Mouse (Mus musculus) embryonic facial prominence, embryonic 10.5 days (tissue): ENCODE measurements around the gene Pianp. TPM values are rescaled to one million over a fixed set of nuclear protein-coding genes. Genes with fewer than 3 reads are reported as not detected.

Experiments
- DNase-seq: peaks from one replicate; pipeline ENCODE4 v3.0.0-alpha.2; 2017; ENCODE audit warnings: low spot score
- H3K27ac ChIP-seq: fragments of 300-500 bp; sonication (generic); replicated peaks from 2 replicates; pipeline ENCODE4 v1.5.1; 2016; ENCODE audit warnings: mild to moderate bottlenecking
- H3K27me3 ChIP-seq: fragments of 300-500 bp; sonication (generic); replicated peaks from 2 replicates; pipeline ENCODE4 v1.6.1; 2016; ENCODE audit warnings: low read depth, mild to moderate bottlenecking; ENCODE audit not compliant: poor library complexity, severe bottlenecking
- H3K36me3 ChIP-seq: fragments of 300-500 bp; sonication (generic); replicated peaks from 2 replicates; pipeline ENCODE4 v1.6.1; 2016; ENCODE audit warnings: mild to moderate bottlenecking, moderate library complexity
- H3K4me1 ChIP-seq: fragments of 300-500 bp; sonication (generic); 2 replicates; pipeline ENCODE4 v1.6.1; 2016
- H3K4me3 ChIP-seq: fragments of 300-500 bp; sonication (generic); 2 replicates; pipeline ENCODE4 v1.5.1; 2016; ENCODE audit warnings: mild to moderate bottlenecking, moderate library complexity
- H3K9me3 ChIP-seq: fragments of 300-500 bp; sonication (generic); 2 replicates; pipeline ENCODE4 v1.6.1; 2016; ENCODE audit warnings: mild to moderate bottlenecking
- WGBS: fragments of 180-500 bp; shearing (Covaris S2); methylation state at CpG from one replicate; pipeline ENCODE4 v1.1.7; 2016; 5-methylcytosine and 5-hydroxymethylcytosine counted together
- polyA plus RNA-seq: library from polyadenylated mRNA; unstranded; fragments of >200 nt; fragmentation: Nextera tagmentation; extraction: Ambion mirVana; gene quantifications from 2 replicates; pipeline ENCODE4 v1.2.1, GENCODE M21; 2016

Pianp gene
- polyA plus RNA-seq, 1 experiment from 2014 or later, result 0.82 TPM

GRCm38 (mm10) chr6:124993365-124993764 is 3.1 kb upstream of the Pianp start:
- no peaks in the 10 kb centered on the region for H3K36me3 ChIP-seq
- no peak overlapping the region for H3K4me3 ChIP-seq
- 87% methylated on average over 9 of the region's 9 CpGs for WGBS
- peaks cover 30% of the 10 kb centered on the region for H3K4me1 ChIP-seq
- peaks cover 12% of the 10 kb centered on the region for H3K9me3 ChIP-seq
- DNase-seq, result no peak
- peaks cover 72% of the 10 kb centered on the region for H3K27me3 ChIP-seq
- H3K27ac ChIP-seq, result no peak overlapping the region

GRCm38 (mm10) chr6:124993876-124994275 is 2.6 kb upstream of the Pianp start:
- H3K4me3 ChIP-seq, result peak overlapping the region; percentile 21; the same call in 1 of the 2 replicates
- peaks cover 12% of the 10 kb centered on the region for H3K9me3 ChIP-seq
- peak; percentile 45 for DNase-seq
- peaks cover 32% of the 10 kb centered on the region for H3K4me1 ChIP-seq
- H3K36me3 ChIP-seq, result no peaks in the 10 kb centered on the region
- H3K27me3 ChIP-seq, result peaks cover 78% of the 10 kb centered on the region
- 13% methylated on average over 11 of the region's 11 CpGs for WGBS
- H3K27ac ChIP-seq, result no peak overlapping the region

GRCm38 (mm10) chr6:124995246-124995645 is 1.2 kb upstream of the Pianp start:
- WGBS, result 88% methylated on average over 7 of the region's 7 CpGs
- H3K27me3 ChIP-seq, result peaks cover 91% of the 10 kb centered on the region
- H3K9me3 ChIP-seq, result peaks cover 5% of the 10 kb centered on the region
- no peak overlapping the region for H3K27ac ChIP-seq
- no peak overlapping the region for H3K4me3 ChIP-seq
- H3K36me3 ChIP-seq, result no peaks in the 10 kb centered on the region
- no peak for DNase-seq
- peaks cover 32% of the 10 kb centered on the region for H3K4me1 ChIP-seq

GRCm38 (mm10) chr6:124995831-124996403 is 577 bp upstream of the Pianp start:
- H3K4me3 ChIP-seq, result peak overlapping the region; percentile 76
- H3K27me3 ChIP-seq, result peaks cover 98% of the 10 kb centered on the region
- H3K9me3 ChIP-seq, result no peaks in the 10 kb centered on the region
- DNase-seq, result no peak
- H3K36me3 ChIP-seq, result no peaks in the 10 kb centered on the region
- H3K27ac ChIP-seq, result no peak overlapping the region; the same call in 1 of the 2 replicates
- peaks cover 32% of the 10 kb centered on the region for H3K4me1 ChIP-seq
- 46% methylated on average over 8 of the region's 8 CpGs for WGBS

- H3K4me3 ChIP-seq, result peak overlapping the region; percentile 76; the same call in 1 of the 2 replicates
- 7% methylated on average over 8 of the region's 8 CpGs for WGBS
Measured at GRCm38 (mm10) chr6:124998066-124998465, 1.6 kb downstream of the Pianp start.

GRCm38 (mm10) chr6:124999091-124999490 is 2.6 kb downstream of the Pianp start:
- WGBS, result 31% methylated on average over 14 of the region's 14 CpGs
- Histone ChIP-seq H3K27ac (no peak overlapping the region), H3K4me1 (peaks cover 32% of the 10 kb centered on the region), H3K4me3 (no peak overlapping the region), H3K9me3 (no peaks in the 10 kb centered on the region), H3K36me3 (no peaks in the 10 kb centered on the region), H3K27me3 (peaks cover 96% of the 10 kb centered on the region)
- DNase-seq, result no peak

More at GRCm38 (mm10) chr6:124998066-124998465, 1.6 kb downstream of the Pianp start:
- Histone ChIP-seq H3K27ac (no peak overlapping the region), H3K27me3 (peaks cover 98% of the 10 kb centered on the region), H3K4me1 (peaks cover 32% of the 10 kb centered on the region), H3K9me3 (no peaks in the 10 kb centered on the region), H3K36me3 (no peaks in the 10 kb centered on the region)
- DNase-seq, result no peak

GRCm38 (mm10) chr6:124999546-124999945 is 3.1 kb downstream of the Pianp start:
- H3K4me1 ChIP-seq, result peaks cover 28% of the 10 kb centered on the region
- no peak for DNase-seq
- H3K9me3 ChIP-seq, result no peaks in the 10 kb centered on the region
- peaks cover 95% of the 10 kb centered on the region for H3K27me3 ChIP-seq
- no peak overlapping the region for H3K4me3 ChIP-seq
- H3K36me3 ChIP-seq, result no peaks in the 10 kb centered on the region
- no peak overlapping the region for H3K27ac ChIP-seq
- WGBS, result 30% methylated on average over 10 of the region's 10 CpGs

- Histone ChIP-seq H3K4me3 (no peak overlapping the region), H3K36me3 (no peaks in the 10 kb centered on the region), H3K4me1 (peaks cover 15% of the 10 kb centered on the region), H3K27me3 (peaks cover 56% of the 10 kb centered on the region), H3K9me3 (no peaks in the 10 kb centered on the region), H3K27ac (no peak overlapping the region)
- no peak for DNase-seq
- WGBS, result 52% methylated on average over 3 of the region's 3 CpGs
Measured at GRCm38 (mm10) chr6:125003706-125004105, 7.2 kb downstream of the Pianp start.

- 48% methylated on average over 3 of the region's 3 CpGs for WGBS
- Histone ChIP-seq H3K36me3 (no peaks in the 10 kb centered on the region), H3K9me3 (no peaks in the 10 kb centered on the region), H3K27ac (no peak overlapping the region), H3K4me1 (peaks cover 21% of the 10 kb centered on the region), H3K4me3 (no peak overlapping the region), H3K27me3 (peaks cover 42% of the 10 kb centered on the region)
- no peak for DNase-seq
Measured at GRCm38 (mm10) chr6:125005086-125005485, 8.6 kb downstream of the Pianp start.

- 46% methylated on average over 13 of the region's 13 CpGs for WGBS
- no peak for DNase-seq
Measured at GRCm38 (mm10) chr6:125008060-125008459, 11.6 kb downstream of the Pianp start.

GRCm38 (mm10) chr6:125008586-125009128 is 12.2 kb downstream of the Pianp start:
- peak overlapping the region; percentile 99 for H3K27ac ChIP-seq
- peak; percentile 98 for DNase-seq
- under 1% methylated on average over 34 of the region's 34 CpGs for WGBS
- no peaks in the 10 kb centered on the region for H3K9me3 ChIP-seq
- H3K36me3 ChIP-seq, result peaks cover 30% of the 10 kb centered on the region
- peaks cover 9% of the 10 kb centered on the region for H3K27me3 ChIP-seq
- H3K4me3 ChIP-seq, result peak overlapping the region; percentile 93
- peaks cover 32% of the 10 kb centered on the region for H3K4me1 ChIP-seq

More at GRCm38 (mm10) chr6:125008060-125008459, 11.6 kb downstream of the Pianp start:
- peaks cover 24% of the 10 kb centered on the region for H3K36me3 ChIP-seq
- peak overlapping the region; percentile 93 for H3K4me3 ChIP-seq
- no peaks in the 10 kb centered on the region for H3K9me3 ChIP-seq
- H3K4me1 ChIP-seq, result peaks cover 33% of the 10 kb centered on the region
- H3K27ac ChIP-seq, result peak overlapping the region; percentile 99
- peaks cover 15% of the 10 kb centered on the region for H3K27me3 ChIP-seq

GRCm38 (mm10) chr6:125009129-125009180 is 12.5 kb downstream of the Pianp start, which contains the start of gene Zfp384:
Gene Zfp384 (plus strand): TSS chr6:125009145.
- H3K27ac ChIP-seq, result peak within 1 kb of the TSS; percentile 99
- H3K4me3 ChIP-seq, result peak within 1 kb of the TSS; percentile 93
- peaks cover 7% of the 10 kb centered on the region; the same call in 1 of the 2 replicates for H3K27me3 ChIP-seq
- 0% methylated on average over 3 of the region's 3 CpGs for WGBS
- DNase-seq, result no peak
- peaks cover 29% of the 10 kb centered on the region for H3K4me1 ChIP-seq
- H3K36me3 ChIP-seq, result peaks cover 33% of the 10 kb centered on the region
- H3K9me3 ChIP-seq, result no peaks in the 10 kb centered on the region

GRCm38 (mm10) chr6:125009181-125010073 is 12.9 kb downstream of the Pianp start:
- H3K27ac ChIP-seq, result peak overlapping the region; percentile 99
- peak overlapping the region; percentile 93 for H3K4me3 ChIP-seq
- H3K36me3 ChIP-seq, result peaks cover 38% of the 10 kb centered on the region
- WGBS, result 3% methylated on average over 77 of the region's 78 CpGs
- H3K4me1 ChIP-seq, result peaks cover 29% of the 10 kb centered on the region
- H3K27me3 ChIP-seq, result peaks cover 4% of the 10 kb centered on the region; the same call in 1 of the 2 replicates
- peak; percentile 92 for DNase-seq
- no peaks in the 10 kb centered on the region for H3K9me3 ChIP-seq
